Mouse (Mus musculus): ENCODE measurements around the gene BC051142. TPM values are rescaled to one million over a fixed set of nuclear protein-coding genes. Genes with fewer than 3 reads are reported as not detected.

Gene BC051142
- polyA plus RNA-seq, 1 experiment from 2014 or later, result 1.9 TPM

GRCm38 (mm10) chr17:34378716-34379115 lies 19.9 kb upstream of the BC051142 start:
- Histone ChIP-seq H3K9me3 (replicated peaks) (no peaks in the 10 kb centered on the region; the same call in 1 of the 2 replicates), H3K27ac (no peak overlapping the region), H3K27me3 (no peaks in the 10 kb centered on the region), H3K4me2 (replicated peaks) (no peak overlapping the region), H3K9ac (no peak overlapping the region), H3K4me3 (no peak overlapping the region), H3K4me1 (no peaks in the 10 kb centered on the region), H3K36me3 (no peaks in the 10 kb centered on the region)
- no peak for ATAC-seq (ENCODE audit: low FRiP score)
- 76% methylated on average over 2 of the region's 2 CpGs for WGBS

- WGBS, result 72% methylated on average over 7 of the region's 7 CpGs
- no peaks in the 10 kb centered on the region for H3K27me3 ChIP-seq
- no peaks in the 10 kb centered on the region for H3K4me1 ChIP-seq
- H3K27ac ChIP-seq, result no peak overlapping the region
- no peaks in the 10 kb centered on the region; the same call in 1 of the 2 replicates for H3K9me3 ChIP-seq (replicated peaks)
- no peak overlapping the region for H3K9ac ChIP-seq
- H3K4me2 ChIP-seq (replicated peaks), result no peak overlapping the region
- no peak overlapping the region for H3K4me3 ChIP-seq
- no peaks in the 10 kb centered on the region for H3K36me3 ChIP-seq
- no peak for ATAC-seq (ENCODE audit: low FRiP score)
These were observed 19.2 kb upstream of the BC051142 start for GRCm38 (mm10) chr17:34379451-34379850.

DNA sequence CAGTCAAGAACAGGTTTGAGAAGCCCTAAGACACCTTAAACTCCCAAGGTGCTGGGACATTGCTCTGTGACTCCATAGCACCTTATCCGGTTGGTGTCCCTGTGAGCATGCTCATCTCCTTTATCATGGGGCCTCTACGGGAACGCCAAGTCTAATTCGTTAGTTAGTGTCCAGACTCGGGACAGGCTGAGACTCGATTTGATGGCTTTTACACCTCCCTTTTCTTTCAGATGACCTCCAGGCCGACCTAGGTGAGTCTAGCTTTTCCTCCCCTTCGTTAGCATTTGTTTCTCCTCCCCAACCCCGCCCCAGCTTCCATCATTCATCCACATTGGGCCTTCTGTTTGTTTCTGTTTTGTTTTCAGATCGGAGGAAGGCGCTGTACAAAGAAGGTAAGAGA lies 16.7 kb upstream of the BC051142 start:
- H3K9ac ChIP-seq, result no peak overlapping the region
- no peak overlapping the region for H3K27ac ChIP-seq
- ATAC-seq (ENCODE audit: low FRiP score), result no peak
- H3K9me3 ChIP-seq (replicated peaks), result no peaks in the 10 kb centered on the region; the same call in 1 of the 2 replicates
- no peaks in the 10 kb centered on the region for H3K36me3 ChIP-seq
- WGBS, result 76% methylated on average over 11 of the region's 11 CpGs
- H3K4me1 ChIP-seq, result no peaks in the 10 kb centered on the region
- no peak overlapping the region for H3K4me2 ChIP-seq (replicated peaks)
- H3K4me3 ChIP-seq, result no peak overlapping the region
- H3K27me3 ChIP-seq, result no peaks in the 10 kb centered on the region

- no peaks in the 10 kb centered on the region for H3K4me1 ChIP-seq
- H3K9me3 ChIP-seq (replicated peaks), result no peaks in the 10 kb centered on the region; the same call in 1 of the 2 replicates
- H3K36me3 ChIP-seq, result no peaks in the 10 kb centered on the region
- no peak overlapping the region for H3K4me2 ChIP-seq (replicated peaks)
- H3K27ac ChIP-seq, result no peak overlapping the region
- H3K4me3 ChIP-seq, result no peak overlapping the region
- no peak overlapping the region for H3K9ac ChIP-seq
- no peaks in the 10 kb centered on the region for H3K27me3 ChIP-seq
- ATAC-seq (ENCODE audit: low FRiP score), result no peak
- 82% methylated on average over 7 of the region's 7 CpGs for WGBS
These were observed 15.4 kb upstream of the BC051142 start for GRCm38 (mm10) chr17:34383212-34383611.

DNA sequence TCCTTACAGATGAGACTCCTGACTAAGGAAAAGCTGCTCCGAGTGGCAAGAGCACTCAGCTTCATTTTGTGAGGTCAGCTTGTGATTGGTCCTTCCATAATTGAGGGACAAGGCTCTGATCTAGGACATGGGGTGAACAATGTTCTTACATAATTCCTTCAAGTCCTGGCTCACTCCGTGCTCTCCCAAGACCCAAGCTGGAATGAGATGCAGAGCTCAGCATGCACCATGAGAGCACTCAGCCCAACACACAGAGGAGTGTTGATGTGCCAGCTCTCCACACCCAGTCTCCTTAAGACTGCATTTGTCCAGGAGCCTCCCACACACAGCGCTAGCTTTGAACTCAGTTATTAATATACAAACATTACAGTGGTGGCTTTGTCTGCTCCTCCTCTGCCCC lies 13.9 kb upstream of the BC051142 start:
- 76% methylated on average over 3 of the region's 3 CpGs for WGBS
- H3K27ac ChIP-seq, result no peak overlapping the region
- no peak overlapping the region for H3K4me3 ChIP-seq
- H3K4me1 ChIP-seq, result no peaks in the 10 kb centered on the region
- H3K27me3 ChIP-seq, result no peaks in the 10 kb centered on the region
- no peaks in the 10 kb centered on the region for H3K36me3 ChIP-seq
- no peak overlapping the region for H3K9ac ChIP-seq
- ATAC-seq (ENCODE audit: low FRiP score), result no peak
- H3K9me3 ChIP-seq (replicated peaks), result no peaks in the 10 kb centered on the region; the same call in 1 of the 2 replicates
- no peak overlapping the region for H3K4me2 ChIP-seq (replicated peaks)

DNA sequence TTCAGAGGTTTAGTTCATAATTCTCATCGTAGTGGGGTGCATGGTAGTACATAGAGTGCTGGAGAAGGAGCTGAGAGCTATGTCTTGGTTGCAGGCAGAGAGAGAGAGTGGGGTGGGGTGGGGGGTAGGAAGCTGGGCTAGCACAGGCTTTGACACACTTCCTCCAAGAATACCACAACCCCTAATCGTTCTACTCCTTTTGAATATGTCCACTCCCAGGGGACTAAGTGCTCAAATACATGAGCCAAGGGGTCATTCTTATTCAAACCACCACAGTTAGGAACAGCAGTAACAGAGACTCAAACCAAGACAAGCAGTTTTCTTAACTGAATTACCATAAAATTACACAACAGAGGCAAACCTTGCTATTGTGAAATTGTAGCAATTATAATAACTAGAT lies 12.0 kb upstream of the BC051142 start:
- Histone ChIP-seq H3K9me3 (replicated peaks) (no peaks in the 10 kb centered on the region; the same call in 1 of the 2 replicates), H3K9ac (no peak overlapping the region), H3K27ac (no peak overlapping the region), H3K4me1 (no peaks in the 10 kb centered on the region), H3K36me3 (no peaks in the 10 kb centered on the region), H3K27me3 (peaks cover 10% of the 10 kb centered on the region), H3K4me2 (replicated peaks) (no peak overlapping the region), H3K4me3 (no peak overlapping the region)
- no peak for ATAC-seq (ENCODE audit: low FRiP score)
- WGBS, result 61% methylated on average over 2 of the region's 2 CpGs

DNA sequence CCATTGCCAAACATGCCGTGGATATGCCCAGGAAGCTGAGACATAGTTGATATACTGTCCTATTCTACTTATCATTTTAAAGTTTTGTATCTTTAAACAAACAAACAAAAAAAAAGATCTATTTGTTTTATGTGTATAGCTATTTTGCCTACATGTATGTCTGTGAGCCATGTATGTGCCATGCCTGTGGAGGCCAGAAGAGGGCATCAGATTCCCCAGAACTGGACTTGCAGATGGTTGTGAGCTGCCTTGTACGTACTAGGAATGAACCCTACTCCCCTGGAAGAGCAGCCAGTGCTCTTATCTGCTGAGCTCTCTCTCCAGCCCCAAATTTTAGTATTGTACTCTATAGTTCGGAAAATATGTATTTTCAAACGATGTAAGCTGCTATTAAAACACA lies 10.1 kb upstream of the BC051142 start:
- peaks cover 14% of the 10 kb centered on the region for H3K27me3 ChIP-seq
- no peak overlapping the region for H3K9ac ChIP-seq
- 36% methylated on average over 4 of the region's 4 CpGs for WGBS
- H3K4me3 ChIP-seq, result no peak overlapping the region
- H3K4me1 ChIP-seq, result 0 out of 2 replicates have a peak, but pooled peaks cover 6% of the 10 kb centered on the region
- H3K36me3 ChIP-seq, result no peaks in the 10 kb centered on the region
- H3K4me2 ChIP-seq (replicated peaks), result no peak overlapping the region
- H3K27ac ChIP-seq, result no peak overlapping the region
- no peak for ATAC-seq (ENCODE audit: low FRiP score)
- H3K9me3 ChIP-seq (replicated peaks), result no peaks in the 10 kb centered on the region

GRCm38 (mm10) chr17:34391507-34391906 lies 7.1 kb upstream of the BC051142 start:
- Histone ChIP-seq H3K9me3 (replicated peaks) (no peaks in the 10 kb centered on the region), H3K9ac (no peak overlapping the region), H3K4me1 (0 out of 2 replicates have a peak, but pooled peaks cover 6% of the 10 kb centered on the region), H3K4me3 (no peak overlapping the region), H3K4me2 (replicated peaks) (peak overlapping the region; percentile 65; the same call in 1 of the 2 replicates), H3K36me3 (no peaks in the 10 kb centered on the region), H3K27ac (no peak overlapping the region), H3K27me3 (peaks cover 14% of the 10 kb centered on the region)
- 75% methylated on average over 7 of the region's 7 CpGs for WGBS
- no peak for ATAC-seq (ENCODE audit: low FRiP score)

- H3K9me3 ChIP-seq (replicated peaks), result no peaks in the 10 kb centered on the region
- H3K4me2 ChIP-seq (replicated peaks), result peak overlapping the region; percentile 65
- H3K27ac ChIP-seq, result no peak overlapping the region
- peaks cover 14% of the 10 kb centered on the region for H3K27me3 ChIP-seq
- 2% methylated on average over 24 of the region's 24 CpGs for WGBS
- H3K36me3 ChIP-seq, result no peaks in the 10 kb centered on the region
- H3K9ac ChIP-seq, result peak overlapping the region; percentile 56
- H3K4me3 ChIP-seq, result peak overlapping the region; percentile 34
- no peak for ATAC-seq (ENCODE audit: low FRiP score)
- H3K4me1 ChIP-seq, result 0 out of 2 replicates have a peak, but pooled peaks cover 6% of the 10 kb centered on the region
These were observed 6.3 kb upstream of the BC051142 start for GRCm38 (mm10) chr17:34392321-34392720.

- no peak overlapping the region for H3K4me2 ChIP-seq (replicated peaks)
- WGBS, result 75% methylated on average over 5 of the region's 5 CpGs
- ATAC-seq (ENCODE audit: low FRiP score), result no peak
- no peaks in the 10 kb centered on the region for H3K9me3 ChIP-seq (replicated peaks)
- no peaks in the 10 kb centered on the region for H3K27me3 ChIP-seq
- no peaks in the 10 kb centered on the region for H3K36me3 ChIP-seq
- H3K4me3 ChIP-seq, result no peak overlapping the region
- no peak overlapping the region for H3K27ac ChIP-seq
- H3K4me1 ChIP-seq, result 0 out of 2 replicates have a peak, but pooled peaks cover 4% of the 10 kb centered on the region
- H3K9ac ChIP-seq, result no peak overlapping the region
These were observed 1.3 kb upstream of the BC051142 start for GRCm38 (mm10) chr17:34397357-34397756.

- no peaks in the 10 kb centered on the region for H3K9me3 ChIP-seq (replicated peaks)
- peak overlapping the region; percentile 98 for H3K27ac ChIP-seq
- H3K27me3 ChIP-seq, result no peaks in the 10 kb centered on the region
- peak overlapping the region; percentile 49 for H3K4me3 ChIP-seq
- WGBS, result 14% methylated on average over 9 of the region's 9 CpGs
- no peaks in the 10 kb centered on the region for H3K36me3 ChIP-seq
- 0 out of 2 replicates have a peak, but pooled peaks cover 4% of the 10 kb centered on the region for H3K4me1 ChIP-seq
- H3K9ac ChIP-seq, result no peak overlapping the region
- ATAC-seq (ENCODE audit: low FRiP score), result peak; percentile 81
- peak overlapping the region; percentile 65 for H3K4me2 ChIP-seq (replicated peaks)
These were observed 436 bp upstream of the BC051142 start for GRCm38 (mm10) chr17:34398058-34398710.

DNA sequence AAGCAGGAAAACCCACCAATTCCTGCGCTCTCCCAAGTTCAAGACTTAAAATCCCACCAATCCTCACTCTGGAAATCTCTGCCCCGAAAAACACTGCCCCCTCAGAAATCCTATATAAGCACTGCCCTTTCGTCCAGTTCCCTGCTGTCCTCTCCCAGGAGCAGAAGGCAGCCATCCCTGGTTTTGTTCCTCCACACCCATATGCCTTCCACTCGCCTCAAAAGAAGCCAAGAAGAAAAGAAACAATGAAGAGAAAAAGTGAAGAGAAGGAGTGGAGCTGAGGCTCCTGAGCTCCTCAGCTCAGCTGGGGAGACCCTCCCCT lies 735 bp downstream of the BC051142 start:
- H3K4me3 ChIP-seq, result peak overlapping the region; percentile 49
- no peaks in the 10 kb centered on the region for H3K36me3 ChIP-seq
- H3K9ac ChIP-seq, result no peak overlapping the region
- H3K27ac ChIP-seq, result peak overlapping the region; percentile 98
- ATAC-seq (ENCODE audit: low FRiP score), result no peak
- H3K4me2 ChIP-seq (replicated peaks), result peak overlapping the region; percentile 65
- H3K4me1 ChIP-seq, result 0 out of 2 replicates have a peak, but pooled peaks cover 4% of the 10 kb centered on the region
- 43% methylated on average over 4 of the region's 4 CpGs for WGBS
- no peaks in the 10 kb centered on the region for H3K9me3 ChIP-seq (replicated peaks)
- no peaks in the 10 kb centered on the region for H3K27me3 ChIP-seq

DNA sequence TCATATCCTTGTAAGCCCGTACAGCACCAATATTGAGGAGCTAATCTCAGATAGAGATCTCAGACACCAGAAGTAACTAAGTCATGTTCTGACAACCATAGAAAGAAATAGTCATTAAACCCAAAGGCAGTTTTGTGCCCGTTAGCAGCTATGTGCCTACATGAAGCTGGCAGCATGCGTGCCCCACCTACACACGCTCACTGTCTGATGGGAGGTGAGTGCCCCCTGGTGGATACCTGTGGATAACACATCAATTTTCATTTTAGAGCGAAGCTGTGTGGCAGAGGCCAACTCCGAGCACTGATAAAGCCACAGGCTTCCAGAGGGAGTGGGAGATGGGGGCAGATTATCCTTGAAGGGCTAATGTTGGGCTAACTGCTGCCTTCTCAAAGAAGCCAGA lies 12.5 kb downstream of the BC051142 start:
- Histone ChIP-seq H3K36me3 (no peaks in the 10 kb centered on the region), H3K27me3 (no peaks in the 10 kb centered on the region), H3K4me1 (no peaks in the 10 kb centered on the region), H3K27ac (no peak overlapping the region), H3K4me2 (replicated peaks) (no peak overlapping the region), H3K4me3 (no peak overlapping the region), H3K9ac (no peak overlapping the region), H3K9me3 (replicated peaks) (no peaks in the 10 kb centered on the region)
- WGBS, result 26% methylated on average over 6 of the region's 6 CpGs
- no peak for ATAC-seq (ENCODE audit: low FRiP score)
